ENCODE assay signal across 22 mouse cellular contexts in genomic region chr17:14910771-14911170, GRCm38 (mm10). TPM values are rescaled to one million over a fixed set of nuclear protein-coding genes. Genes with fewer than 3 reads are reported as not detected.
DNase-seq lines count a peak whose midpoint lies in the region; ATAC-seq lines count a peak whose summit lies in the region.
"Had no signal": no experiment of that assay in that cellular context is flagged by ENCODE, and none has a peak within 500 bp of the region (broad histone marks: within the 10 kb centered on the region; RNA-seq: fewer than 3 reads in every experiment).

No protein-coding gene starts in this region.

- no peak overlapping the region for H3K4me2 ChIP-seq in intestine, embryonic 14.5 days (ENCODE audit: low read length)
- H3K4me2 ChIP-seq in intestine, embryonic 15.5 days (replicated peaks) = no peak overlapping the region
- H3K4me2 ChIP-seq: forebrain, embryonic 13.5 days; hindbrain, embryonic 12.5 days; hindbrain, embryonic 15.5 days had no signal

- no peak for ATAC-seq in intestine, embryonic 14.5 days (replicated peaks; ENCODE audit: low FRiP score, low TSS enrichment, low read depth)
- no peak for ATAC-seq in intestine, embryonic 15.5 days
- ATAC-seq: activated CD4-positive, CD25-positive, alpha-beta regulatory T cell, adult 4 months; CD4-positive, CD25-positive, alpha-beta regulatory T cell, adult 4 months; forebrain, embryonic 13.5 days; forebrain, embryonic 16.5 days had no signal

- no peak overlapping the region for H3K4me3 ChIP-seq in intestine, embryonic 14.5 days (ENCODE audit: low read depth, low read length)
- H3K4me3 ChIP-seq in intestine, embryonic 15.5 days (replicated peaks) = no peak overlapping the region
- H3K4me3 ChIP-seq in limb, embryonic 10.5 days = no peak overlapping the region
- H3K4me3 ChIP-seq: forebrain, embryonic 10.5 days; forebrain, embryonic 13.5 days; hindbrain, embryonic 12.5 days; hindbrain, embryonic 15.5 days had no signal

- DNase-seq in intestine, embryonic 14.5 days (ENCODE audit: low spot score) = peak; percentile 32
- DNase-seq in right cerebral cortex, postnatal 4 days = peak; percentile 1
- DNase-seq in right cerebral cortex, adult 2 months (ENCODE audit: low spot score in 2 of 2) = no peak
- DNase-seq in urinary bladder, adult 2 months (ENCODE audit: low spot score) = peak; percentile 6
- no peak for DNase-seq in urinary bladder, postnatal 4 days (ENCODE audit: low spot score in 2 of 2)
- DNase-seq in limb, embryonic 10.5 days (ENCODE audit: low spot score) = peak; percentile 13
- no peak for DNase-seq in embryo, embryonic 11 days
- DNase-seq: adrenal gland, postnatal 14 days; cerebellum, adult 11-12 months; cerebellum, adult 8-10 months; cerebellum, postnatal 10 days; cerebellum, postnatal 36 days; gastrocnemius, postnatal 10 days; gastrocnemius, postnatal 36 days had no signal

- H3K9me3 ChIP-seq in intestine, embryonic 14.5 days (ENCODE audit: control insufficient read depth, low read length) = no peaks in the 10 kb centered on the region
- no peaks in the 10 kb centered on the region for H3K9me3 ChIP-seq in intestine, embryonic 15.5 days
- H3K9me3 ChIP-seq in limb, embryonic 10.5 days (replicated peaks) = no peaks in the 10 kb centered on the region
- H3K9me3 ChIP-seq: forebrain, embryonic 10.5 days; forebrain, embryonic 13.5 days; hindbrain, embryonic 12.5 days; hindbrain, embryonic 15.5 days had no signal

- no peak overlapping the region for H3K9ac ChIP-seq in intestine, embryonic 14.5 days (ENCODE audit: low read length)
- no peak overlapping the region for H3K9ac ChIP-seq in intestine, embryonic 15.5 days
- H3K9ac ChIP-seq: forebrain, embryonic 13.5 days; hindbrain, embryonic 12.5 days; hindbrain, embryonic 15.5 days had no signal

- no peak overlapping the region for H3K27ac ChIP-seq in intestine, embryonic 14.5 days (ENCODE audit: low read depth)
- no peak overlapping the region for H3K27ac ChIP-seq in intestine, embryonic 15.5 days
- H3K27ac ChIP-seq in limb, embryonic 10.5 days = no peak overlapping the region
- H3K27ac ChIP-seq: forebrain, embryonic 10.5 days; forebrain, embryonic 13.5 days; hindbrain, embryonic 12.5 days; hindbrain, embryonic 15.5 days had no signal

- H3K36me3 ChIP-seq in intestine, embryonic 14.5 days (ENCODE audit: control insufficient read depth, insufficient read depth, low read length) = no peaks in the 10 kb centered on the region
- H3K36me3 ChIP-seq in intestine, embryonic 15.5 days = no peaks in the 10 kb centered on the region
- no peaks in the 10 kb centered on the region for H3K36me3 ChIP-seq in limb, embryonic 10.5 days
- H3K36me3 ChIP-seq: forebrain, embryonic 10.5 days; hindbrain, embryonic 12.5 days; hindbrain, embryonic 15.5 days had no signal

- H3K27me3 ChIP-seq in intestine, embryonic 14.5 days (replicated peaks; ENCODE audit: control insufficient read depth, insufficient read depth, low read length) = no peaks in the 10 kb centered on the region
- H3K27me3 ChIP-seq in intestine, embryonic 15.5 days (replicated peaks) = no peaks in the 10 kb centered on the region
- no peaks in the 10 kb centered on the region for H3K27me3 ChIP-seq in limb, embryonic 10.5 days (ENCODE audit: low read depth, poor library complexity, severe bottlenecking)
- H3K27me3 ChIP-seq: forebrain, embryonic 13.5 days; hindbrain, embryonic 12.5 days; hindbrain, embryonic 15.5 days had no signal

- no peaks in the 10 kb centered on the region for H3K4me1 ChIP-seq in intestine, embryonic 14.5 days (replicated peaks; ENCODE audit: control insufficient read depth, insufficient read depth, low read length)
- 0 out of 2 replicates have a peak, but pooled peaks cover 3% of the 10 kb centered on the region for H3K4me1 ChIP-seq in intestine, embryonic 15.5 days (replicated peaks)
- H3K4me1 ChIP-seq in limb, embryonic 10.5 days = no peaks in the 10 kb centered on the region
- H3K4me1 ChIP-seq: forebrain, embryonic 10.5 days; forebrain, embryonic 13.5 days; hindbrain, embryonic 12.5 days; hindbrain, embryonic 15.5 days had no signal

- 92% methylated on average over 5 of the region's 5 CpGs for WGBS in intestine, embryonic 14.5 days
- WGBS in intestine, embryonic 15.5 days = 90% methylated on average over 5 of the region's 5 CpGs
- WGBS in limb, embryonic 10.5 days = 94% methylated on average over 5 of the region's 5 CpGs

RNA-seq across cellular contexts. Expression of gene Wdr27, which starts 32.2 kb away (rescaled TPM):
- 6.1 and 9.5 TPM in 2 replicates for polyA plus RNA-seq in intestine, embryonic 14.5 days (2014; fragmentation: Nextera tagmentation; extraction: Ambion mirVana)
- 5.6 and 8.0 TPM in 2 replicates for polyA plus RNA-seq in intestine, embryonic 15.5 days (2015; fragmentation: Nextera tagmentation; extraction: Ambion mirVana)
- 4.4 and 5.9 TPM in 2 replicates for polyA plus RNA-seq in urinary bladder, adult 2 months (2012; rRNA removed)
- polyA plus RNA-seq in limb, embryonic 10.5 days (2016; fragmentation: Nextera tagmentation; extraction: Ambion mirVana) = 3.4 and 5.0 TPM in 2 replicates

RNA-seq across cellular contexts. Expression of gene 1600012H06Rik, which starts 32.2 kb away (rescaled TPM):
- polyA plus RNA-seq in intestine, embryonic 14.5 days (2014; fragmentation: Nextera tagmentation; extraction: Ambion mirVana) = 30.9 and 33.5 TPM in 2 replicates
- 35.3 and 40.0 TPM in 2 replicates for polyA plus RNA-seq in intestine, embryonic 15.5 days (2015; fragmentation: Nextera tagmentation; extraction: Ambion mirVana)
- 40.8 and 55.5 TPM in 2 replicates for polyA plus RNA-seq in urinary bladder, adult 2 months (2012; rRNA removed)
- polyA plus RNA-seq in limb, embryonic 10.5 days (2016; fragmentation: Nextera tagmentation; extraction: Ambion mirVana) = 21.3 and 25.4 TPM in 2 replicates

RNA-seq across cellular contexts. Expression of gene Phf10, which starts 50.3 kb away (rescaled TPM):
- 45.1 and 48.6 TPM in 2 replicates for polyA plus RNA-seq in intestine, embryonic 14.5 days (2014; fragmentation: Nextera tagmentation; extraction: Ambion mirVana)
- polyA plus RNA-seq in intestine, embryonic 15.5 days (2015; fragmentation: Nextera tagmentation; extraction: Ambion mirVana) = 35.6 and 40.7 TPM in 2 replicates
- 47.1 and 55.6 TPM in 2 replicates for polyA plus RNA-seq in urinary bladder, adult 2 months (2012; rRNA removed)
- 31.0 and 32.2 TPM in 2 replicates for polyA plus RNA-seq in limb, embryonic 10.5 days (2016; fragmentation: Nextera tagmentation; extraction: Ambion mirVana)

Comparison
In these comparisons a context has a peak if more than half of its experiments do, and no peak if none do; other contexts are left out.
1. DNase-seq: peak in intestine, embryonic 14.5 days (single experiment), right cerebral cortex, postnatal 4 days (single experiment), urinary bladder, adult 2 months (single experiment) and limb, embryonic 10.5 days (single experiment); none in right cerebral cortex, adult 2 months (0 of 2), urinary bladder, postnatal 4 days (0 of 2) and embryo, embryonic 11 days (single experiment).